Mouse (Mus musculus) heart, embryonic 15.5 days (tissue): Measurements from ENCODE around the gene Arhgap10. TPM values are rescaled to one million over a fixed set of nuclear protein-coding genes. Genes with fewer than 3 reads are reported as not detected.
A peak's percentile ranks its signal among the peaks of the same experiment; 100 is the strongest.

Source experiments
- ATAC-seq: fragments of 200-750 bp; cut with Nextera tagmentation; replicated peaks from 2 replicates; pipeline ENCODE4 v1.8.0; 2017; ENCODE audit warnings: low read depth, moderate TSS enrichment; ENCODE audit not compliant: insufficient number of reproducible peaks, insufficient read depth, low FRiP score
- H3K27ac ChIP-seq: fragments of 300-500 bp; sonication (generic); 2 replicates; pipeline ENCODE4 v1.5.1; 2015; ENCODE audit warnings: mild to moderate bottlenecking, inconsistent platforms
- H3K27me3 ChIP-seq: fragments of 300-500 bp; sonication (generic); 2 replicates; pipeline ENCODE4 v1.6.1; 2015; ENCODE audit warnings: inconsistent platforms
- H3K36me3 ChIP-seq: fragments of 300-500 bp; sonication (generic); 2 replicates; pipeline ENCODE4 v1.6.1; 2015; ENCODE audit warnings: mild to moderate bottlenecking, inconsistent platforms
- H3K4me1 ChIP-seq: fragments of 300-500 bp; sonication (generic); replicated peaks from 2 replicates; pipeline ENCODE4 v1.6.1; 2015; ENCODE audit warnings: inconsistent platforms
- H3K4me2 ChIP-seq: fragments of 300-500 bp; sonication (generic); 2 replicates; pipeline ENCODE4 v1.6.1; 2015; ENCODE audit warnings: inconsistent platforms, mild to moderate bottlenecking, moderate library complexity
- H3K4me3 ChIP-seq: fragments of 300-500 bp; sonication (generic); 2 replicates; pipeline ENCODE4 v1.5.1; 2015; ENCODE audit warnings: mild to moderate bottlenecking, inconsistent platforms
- H3K9ac ChIP-seq: fragments of 300-500 bp; sonication (generic); 2 replicates; pipeline ENCODE4 v1.6.1; 2015; ENCODE audit warnings: mild to moderate bottlenecking, inconsistent platforms
- H3K9me3 ChIP-seq: fragments of 300-500 bp; sonication (generic); replicated peaks from 2 replicates; pipeline ENCODE4 v1.6.1; 2016; ENCODE audit warnings: inconsistent platforms
- WGBS: fragments of 180-500 bp; shearing (Covaris S2); methylation state at CpG from one replicate; pipeline ENCODE4 v1.1.7; 2015; ENCODE audit warnings: mixed read lengths; 5-methylcytosine and 5-hydroxymethylcytosine counted together
- polyA plus RNA-seq: library from polyadenylated mRNA; unstranded; fragments of >200 nt; fragmentation: Nextera tagmentation; extraction: Ambion mirVana; gene quantifications from 2 replicates; pipeline ENCODE4 v1.2.1, GENCODE M21; 2015

The Arhgap10 gene
- polyA plus RNA-seq, 1 experiment from 2014 or later: 29.3 TPM

GRCm38 (mm10) chr8:77383671-77384070 lies 134.1 kb downstream of the Arhgap10 start:
- no peak overlapping the region for H3K4me3 ChIP-seq
- ATAC-seq: no peak
- no peak overlapping the region for H3K9ac ChIP-seq
- no peak overlapping the region for H3K27ac ChIP-seq
- no peak overlapping the region for H3K4me2 ChIP-seq
- no peaks in the 10 kb centered on the region for H3K9me3 ChIP-seq
- H3K27me3 ChIP-seq: no peaks in the 10 kb centered on the region
- H3K36me3 ChIP-seq: peaks cover 27% of the 10 kb centered on the region
- H3K4me1 ChIP-seq: peaks cover 4% of the 10 kb centered on the region; the same call in 1 of the 2 replicates
- 77% methylated on average over 8 of the region's 8 CpGs for WGBS

GRCm38 (mm10) chr8:77380844-77381243 lies 136.9 kb downstream of the Arhgap10 start:
- H3K4me1 ChIP-seq: peaks cover 14% of the 10 kb centered on the region; the same call in 1 of the 2 replicates
- no peak overlapping the region for H3K27ac ChIP-seq
- H3K4me2 ChIP-seq: no peak overlapping the region
- WGBS: 65% methylated on average over 6 of the region's 6 CpGs
- peaks cover 20% of the 10 kb centered on the region for H3K36me3 ChIP-seq
- no peaks in the 10 kb centered on the region for H3K27me3 ChIP-seq
- no peak overlapping the region for H3K9ac ChIP-seq
- ATAC-seq: no peak
- no peaks in the 10 kb centered on the region for H3K9me3 ChIP-seq
- H3K4me3 ChIP-seq: no peak overlapping the region

GRCm38 (mm10) chr8:77379300-77379699 lies 138.5 kb downstream of the Arhgap10 start:
- no peak overlapping the region for H3K4me2 ChIP-seq
- no peaks in the 10 kb centered on the region for H3K27me3 ChIP-seq
- no peak overlapping the region for H3K4me3 ChIP-seq
- peaks cover 14% of the 10 kb centered on the region; the same call in 1 of the 2 replicates for H3K4me1 ChIP-seq
- no peak overlapping the region for H3K9ac ChIP-seq
- H3K9me3 ChIP-seq: no peaks in the 10 kb centered on the region
- peaks cover 20% of the 10 kb centered on the region for H3K36me3 ChIP-seq
- WGBS: 62% methylated on average over 11 of the region's 11 CpGs
- no peak overlapping the region for H3K27ac ChIP-seq
- no peak for ATAC-seq

- no peaks in the 10 kb centered on the region for H3K27me3 ChIP-seq
- peak; percentile 58; the same call in 1 of the 2 replicates for ATAC-seq
- H3K4me1 ChIP-seq: peaks cover 12% of the 10 kb centered on the region; the same call in 1 of the 2 replicates
- H3K36me3 ChIP-seq: peaks cover 9% of the 10 kb centered on the region; the same call in 1 of the 2 replicates
- WGBS: 9% methylated on average over 5 of the region's 5 CpGs
- H3K4me3 ChIP-seq: no peak overlapping the region
- peak overlapping the region; percentile 35 for H3K27ac ChIP-seq
- no peak overlapping the region for H3K4me2 ChIP-seq
- no peak overlapping the region for H3K9ac ChIP-seq
- no peaks in the 10 kb centered on the region for H3K9me3 ChIP-seq
Measured at GRCm38 (mm10) chr8:77376451-77376853, 141.3 kb downstream of the Arhgap10 start.

GRCm38 (mm10) chr8:77375999-77376398 lies 141.8 kb downstream of the Arhgap10 start:
- Histone ChIP-seq H3K4me3 (no peak overlapping the region), H3K9me3 (no peaks in the 10 kb centered on the region), H3K4me1 (peaks cover 12% of the 10 kb centered on the region; the same call in 1 of the 2 replicates), H3K27me3 (no peaks in the 10 kb centered on the region), H3K9ac (no peak overlapping the region), H3K4me2 (no peak overlapping the region), H3K36me3 (peaks cover 8% of the 10 kb centered on the region; the same call in 1 of the 2 replicates), H3K27ac (no peak overlapping the region)
- 67% methylated on average over 2 of the region's 2 CpGs for WGBS
- ATAC-seq: no peak

- Histone ChIP-seq H3K4me3 (no peak overlapping the region), H3K27ac (no peak overlapping the region), H3K9ac (no peak overlapping the region), H3K27me3 (no peaks in the 10 kb centered on the region), H3K36me3 (no peaks in the 10 kb centered on the region), H3K9me3 (no peaks in the 10 kb centered on the region), H3K4me1 (peaks cover 11% of the 10 kb centered on the region), H3K4me2 (no peak overlapping the region)
- ATAC-seq: no peak
- WGBS: 88% methylated on average over 6 of the region's 6 CpGs
Measured at GRCm38 (mm10) chr8:77371006-77371405, 146.7 kb downstream of the Arhgap10 start.

- Histone ChIP-seq H3K36me3 (no peaks in the 10 kb centered on the region), H3K27me3 (no peaks in the 10 kb centered on the region), H3K4me1 (peaks cover 6% of the 10 kb centered on the region), H3K27ac (no peak overlapping the region), H3K9me3 (no peaks in the 10 kb centered on the region), H3K9ac (no peak overlapping the region), H3K4me3 (no peak overlapping the region), H3K4me2 (no peak overlapping the region)
- no peak for ATAC-seq
- WGBS: 5% methylated on average over 2 of the region's 2 CpGs
Measured at GRCm38 (mm10) chr8:77370308-77370707, 147.4 kb downstream of the Arhgap10 start.

GRCm38 (mm10) chr8:77369671-77370070 lies 148.1 kb downstream of the Arhgap10 start:
- WGBS: 82% methylated on average over 7 of the region's 7 CpGs
- Histone ChIP-seq H3K4me2 (no peak overlapping the region), H3K36me3 (no peaks in the 10 kb centered on the region), H3K27ac (no peak overlapping the region), H3K27me3 (no peaks in the 10 kb centered on the region), H3K4me1 (peaks cover 6% of the 10 kb centered on the region), H3K9me3 (no peaks in the 10 kb centered on the region), H3K9ac (no peak overlapping the region), H3K4me3 (no peak overlapping the region)
- no peak for ATAC-seq

- no peak overlapping the region for H3K4me2 ChIP-seq
- H3K4me3 ChIP-seq: no peak overlapping the region
- H3K4me1 ChIP-seq: peaks cover 6% of the 10 kb centered on the region
- H3K27me3 ChIP-seq: no peaks in the 10 kb centered on the region
- H3K27ac ChIP-seq: no peak overlapping the region
- H3K9me3 ChIP-seq: no peaks in the 10 kb centered on the region
- H3K9ac ChIP-seq: no peak overlapping the region
- H3K36me3 ChIP-seq: peaks cover 3% of the 10 kb centered on the region; the same call in 1 of the 2 replicates
- no peak for ATAC-seq
- 58% methylated on average over 3 of the region's 3 CpGs for WGBS
Measured at GRCm38 (mm10) chr8:77367091-77367490, 150.7 kb downstream of the Arhgap10 start.

GRCm38 (mm10) chr8:77366446-77366845 lies 151.3 kb downstream of the Arhgap10 start:
- Histone ChIP-seq H3K9ac (no peak overlapping the region), H3K4me1 (peaks cover 6% of the 10 kb centered on the region), H3K27ac (no peak overlapping the region), H3K36me3 (peaks cover 3% of the 10 kb centered on the region; the same call in 1 of the 2 replicates), H3K27me3 (no peaks in the 10 kb centered on the region), H3K9me3 (no peaks in the 10 kb centered on the region), H3K4me3 (no peak overlapping the region), H3K4me2 (no peak overlapping the region)
- WGBS: 90% methylated on average over 4 of the region's 4 CpGs
- no peak for ATAC-seq

GRCm38 (mm10) chr8:77365990-77366389 lies 151.8 kb downstream of the Arhgap10 start:
- peaks cover 3% of the 10 kb centered on the region; the same call in 1 of the 2 replicates for H3K36me3 ChIP-seq
- H3K4me1 ChIP-seq: peaks cover 6% of the 10 kb centered on the region
- no peak overlapping the region for H3K27ac ChIP-seq
- H3K27me3 ChIP-seq: no peaks in the 10 kb centered on the region
- no peak overlapping the region for H3K9ac ChIP-seq
- H3K4me3 ChIP-seq: no peak overlapping the region
- H3K4me2 ChIP-seq: no peak overlapping the region
- no peak for ATAC-seq
- no peaks in the 10 kb centered on the region for H3K9me3 ChIP-seq
- 83% methylated on average over 6 of the region's 6 CpGs for WGBS

- no peak for ATAC-seq
- H3K4me3 ChIP-seq: no peak overlapping the region
- peaks cover 7% of the 10 kb centered on the region; the same call in 1 of the 2 replicates for H3K36me3 ChIP-seq
- H3K4me2 ChIP-seq: no peak overlapping the region
- no peak overlapping the region for H3K27ac ChIP-seq
- WGBS: 90% methylated on average over 11 of the region's 11 CpGs
- no peaks in the 10 kb centered on the region for H3K9me3 ChIP-seq
- H3K27me3 ChIP-seq: no peaks in the 10 kb centered on the region
- no peaks in the 10 kb centered on the region for H3K4me1 ChIP-seq
- H3K9ac ChIP-seq: no peak overlapping the region
Measured at GRCm38 (mm10) chr8:77364472-77364871, 153.3 kb downstream of the Arhgap10 start.
